Mouse (Mus musculus) heart, embryonic 15.5 days (tissue): ENCODE measurements at regions not wholly inside any gene's neighbourhood (a gene's known extent, or its start where the extent isn't known, plus 50 kb on each side); places are given as distances from the start of the nearest gene placed in this dataset.

Source experiments
- ATAC-seq: fragments of 200-750 bp; cut with Nextera tagmentation; replicated peaks from 2 replicates; pipeline ENCODE4 v1.8.0; 2017; ENCODE audit warnings: low read depth, moderate TSS enrichment; ENCODE audit not compliant: insufficient number of reproducible peaks, insufficient read depth, low FRiP score
- H3K27ac ChIP-seq: fragments of 300-500 bp; sonication (generic); 2 replicates; pipeline ENCODE4 v1.5.1; 2015; ENCODE audit warnings: mild to moderate bottlenecking, inconsistent platforms
- H3K27me3 ChIP-seq: fragments of 300-500 bp; sonication (generic); 2 replicates; pipeline ENCODE4 v1.6.1; 2015; ENCODE audit warnings: inconsistent platforms
- H3K36me3 ChIP-seq: fragments of 300-500 bp; sonication (generic); 2 replicates; pipeline ENCODE4 v1.6.1; 2015; ENCODE audit warnings: mild to moderate bottlenecking, inconsistent platforms
- H3K4me1 ChIP-seq: fragments of 300-500 bp; sonication (generic); replicated peaks from 2 replicates; pipeline ENCODE4 v1.6.1; 2015; ENCODE audit warnings: inconsistent platforms
- H3K4me2 ChIP-seq: fragments of 300-500 bp; sonication (generic); 2 replicates; pipeline ENCODE4 v1.6.1; 2015; ENCODE audit warnings: inconsistent platforms, mild to moderate bottlenecking, moderate library complexity
- H3K4me3 ChIP-seq: fragments of 300-500 bp; sonication (generic); 2 replicates; pipeline ENCODE4 v1.5.1; 2015; ENCODE audit warnings: mild to moderate bottlenecking, inconsistent platforms
- H3K9ac ChIP-seq: fragments of 300-500 bp; sonication (generic); 2 replicates; pipeline ENCODE4 v1.6.1; 2015; ENCODE audit warnings: mild to moderate bottlenecking, inconsistent platforms
- H3K9me3 ChIP-seq: fragments of 300-500 bp; sonication (generic); replicated peaks from 2 replicates; pipeline ENCODE4 v1.6.1; 2016; ENCODE audit warnings: inconsistent platforms
- WGBS: fragments of 180-500 bp; shearing (Covaris S2); methylation state at CpG from one replicate; pipeline ENCODE4 v1.1.7; 2015; ENCODE audit warnings: mixed read lengths; 5-methylcytosine and 5-hydroxymethylcytosine counted together

DNA sequence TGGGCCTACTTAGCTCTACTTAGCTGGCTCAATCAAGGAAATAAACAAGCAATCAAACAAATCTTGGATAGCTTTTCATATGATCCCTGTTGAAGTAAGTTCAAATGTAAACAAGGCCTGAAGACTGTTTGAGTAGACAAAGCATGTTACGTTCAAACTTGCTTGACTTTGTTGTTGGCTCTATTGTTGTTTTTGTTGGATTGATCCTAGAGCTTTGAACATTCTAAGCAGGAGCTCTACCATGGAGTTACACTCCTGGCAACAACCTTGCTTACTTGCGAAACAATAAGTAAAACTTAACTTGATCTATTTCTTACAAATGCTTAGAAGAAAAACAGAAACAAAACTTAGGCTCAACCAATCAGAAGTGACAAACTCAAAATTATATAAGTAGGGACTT is 247.7 kb upstream of the Adamts9 start:
- WGBS = 84% methylated on average over 2 of the region's 2 CpGs
- no peaks in the 10 kb centered on the region for H3K36me3 ChIP-seq
- ATAC-seq = no peak
- no peaks in the 10 kb centered on the region for H3K9me3 ChIP-seq
- H3K4me1 ChIP-seq = no peaks in the 10 kb centered on the region
- H3K27ac ChIP-seq = no peak overlapping the region
- no peak overlapping the region for H3K4me3 ChIP-seq
- H3K9ac ChIP-seq = no peak overlapping the region
- no peaks in the 10 kb centered on the region for H3K27me3 ChIP-seq
- no peak overlapping the region for H3K4me2 ChIP-seq

DNA sequence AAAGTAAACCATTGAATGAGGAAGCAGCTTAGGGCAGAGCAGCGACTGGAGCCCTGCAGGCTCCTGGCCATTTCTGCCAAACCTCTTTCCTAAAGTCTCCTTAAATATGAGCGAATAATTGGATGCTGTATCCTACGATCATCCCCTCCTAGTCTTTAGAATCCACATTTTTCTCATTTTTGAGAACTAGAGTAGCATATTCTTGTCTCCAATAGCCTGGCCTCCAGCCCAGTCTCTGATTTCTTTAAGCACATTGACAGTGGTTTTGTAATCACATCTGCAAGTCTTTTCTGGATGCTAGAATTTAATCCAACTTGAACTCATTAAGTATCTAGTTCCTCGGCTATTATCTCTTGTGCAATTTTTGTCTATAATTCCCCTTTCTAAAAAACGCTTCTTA is 225.2 kb upstream of the Adamts9 start:
- WGBS = 61% methylated on average over 5 of the region's 5 CpGs
- H3K36me3 ChIP-seq = no peaks in the 10 kb centered on the region
- H3K9me3 ChIP-seq = no peaks in the 10 kb centered on the region
- no peak overlapping the region for H3K27ac ChIP-seq
- ATAC-seq = no peak
- no peak overlapping the region for H3K4me2 ChIP-seq
- H3K4me1 ChIP-seq = peaks cover 44% of the 10 kb centered on the region
- H3K27me3 ChIP-seq = no peaks in the 10 kb centered on the region
- no peak overlapping the region for H3K9ac ChIP-seq
- no peak overlapping the region for H3K4me3 ChIP-seq

DNA sequence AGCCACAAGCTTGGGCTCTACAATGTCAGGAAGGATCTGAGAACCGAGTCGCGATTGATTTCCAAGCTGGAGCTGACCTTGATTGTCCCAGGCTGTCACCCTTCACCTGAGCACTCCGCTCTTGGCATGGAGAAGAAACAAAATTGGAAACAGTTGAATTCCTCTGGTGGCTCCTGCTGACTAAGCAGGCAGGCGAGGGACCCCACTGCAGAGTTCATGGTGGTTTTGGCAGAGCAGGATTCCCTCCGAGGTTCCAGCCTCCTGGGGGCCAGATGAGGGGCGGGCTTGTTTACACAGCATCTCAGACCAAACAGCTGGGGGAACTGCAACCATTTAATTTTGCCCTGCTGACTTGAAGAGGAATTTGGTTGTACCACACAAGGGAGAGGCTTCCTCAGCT is 224.0 kb upstream of the Adamts9 start:
- H3K27ac ChIP-seq = peak overlapping the region; percentile 38; the same call in 1 of the 2 replicates
- H3K4me2 ChIP-seq = peak overlapping the region; percentile 1; the same call in 1 of the 2 replicates
- H3K36me3 ChIP-seq = no peaks in the 10 kb centered on the region
- ATAC-seq = no peak
- peaks cover 36% of the 10 kb centered on the region for H3K4me1 ChIP-seq
- no peaks in the 10 kb centered on the region for H3K9me3 ChIP-seq
- no peaks in the 10 kb centered on the region for H3K27me3 ChIP-seq
- H3K4me3 ChIP-seq = no peak overlapping the region
- 29% methylated on average over 7 of the region's 7 CpGs for WGBS
- no peak overlapping the region for H3K9ac ChIP-seq

DNA sequence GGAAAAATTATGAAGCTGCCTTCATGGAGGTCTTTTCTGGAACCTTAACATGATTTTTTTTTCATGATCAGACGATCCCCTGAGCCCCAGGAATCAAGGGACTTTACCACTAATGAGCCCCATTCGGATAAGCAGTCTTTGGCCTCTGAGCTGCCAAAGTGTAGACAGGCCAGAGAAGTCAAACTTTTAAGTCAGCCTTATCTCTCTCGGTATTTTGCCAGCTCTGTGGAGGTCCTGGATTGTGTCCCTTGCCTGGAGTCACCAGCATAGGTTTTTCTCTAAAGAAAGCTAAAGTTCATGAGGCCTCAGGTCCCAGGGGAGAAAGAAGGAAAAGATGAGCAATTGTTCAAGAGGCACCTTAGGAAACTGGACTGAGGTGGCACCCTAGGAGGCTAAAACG is 222.7 kb upstream of the Adamts9 start:
- Histone ChIP-seq H3K27me3 (no peaks in the 10 kb centered on the region), H3K36me3 (no peaks in the 10 kb centered on the region), H3K4me2 (peak overlapping the region; percentile 16; the same call in 1 of the 2 replicates), H3K9me3 (no peaks in the 10 kb centered on the region), H3K9ac (no peak overlapping the region), H3K4me3 (no peak overlapping the region), H3K27ac (peak overlapping the region; percentile 53), H3K4me1 (peaks cover 24% of the 10 kb centered on the region)
- 24% methylated on average over 4 of the region's 4 CpGs for WGBS
- 0 out of 2 replicates have a peak, but pooled peaks have one; percentile 14 for ATAC-seq

DNA sequence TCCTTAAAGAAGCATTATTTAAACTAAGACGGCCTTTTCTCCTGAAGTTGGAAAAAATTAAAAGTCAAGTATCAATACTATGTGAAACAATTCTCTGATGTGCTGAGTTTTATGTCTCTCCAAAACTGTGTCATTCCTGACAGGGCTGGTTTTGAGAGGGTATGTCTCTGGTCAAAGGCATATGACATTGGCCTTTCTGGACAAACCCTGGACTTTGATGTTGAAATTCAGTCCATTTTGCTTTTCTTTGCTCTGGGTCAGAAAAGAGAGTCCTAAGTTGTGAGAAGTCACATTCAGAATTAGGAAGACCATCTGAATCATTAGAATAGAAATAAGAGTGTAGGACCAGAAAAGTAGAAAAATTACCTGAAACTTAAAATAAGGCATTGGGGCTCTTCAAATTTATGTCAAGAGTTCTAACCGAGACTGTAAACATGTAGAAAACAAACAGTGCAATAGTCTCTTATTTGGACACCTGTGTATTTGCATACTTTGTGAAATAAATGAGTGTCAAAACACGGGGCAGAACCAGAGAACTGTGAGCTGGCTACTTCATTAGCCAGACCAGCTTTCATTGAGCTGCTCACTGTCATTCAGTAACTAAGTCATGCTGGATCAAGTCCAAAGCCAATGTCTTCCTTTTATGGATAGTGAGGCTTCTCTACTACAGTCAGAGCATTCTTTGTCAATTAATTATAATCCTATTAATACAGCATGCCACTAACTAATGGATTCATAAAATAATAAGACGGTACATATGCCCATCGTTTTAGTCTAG is 209.3 kb upstream of the Adamts9 start:
- no peaks in the 10 kb centered on the region for H3K36me3 ChIP-seq
- H3K27ac ChIP-seq = no peak overlapping the region
- H3K9me3 ChIP-seq = no peaks in the 10 kb centered on the region
- ATAC-seq = no peak
- H3K27me3 ChIP-seq = no peaks in the 10 kb centered on the region
- H3K4me1 ChIP-seq = peaks cover 4% of the 10 kb centered on the region; the same call in 1 of the 2 replicates
- H3K9ac ChIP-seq = no peak overlapping the region
- no peak overlapping the region for H3K4me2 ChIP-seq
- no peak overlapping the region for H3K4me3 ChIP-seq
- 86% methylated on average over 5 of the region's 5 CpGs for WGBS

DNA sequence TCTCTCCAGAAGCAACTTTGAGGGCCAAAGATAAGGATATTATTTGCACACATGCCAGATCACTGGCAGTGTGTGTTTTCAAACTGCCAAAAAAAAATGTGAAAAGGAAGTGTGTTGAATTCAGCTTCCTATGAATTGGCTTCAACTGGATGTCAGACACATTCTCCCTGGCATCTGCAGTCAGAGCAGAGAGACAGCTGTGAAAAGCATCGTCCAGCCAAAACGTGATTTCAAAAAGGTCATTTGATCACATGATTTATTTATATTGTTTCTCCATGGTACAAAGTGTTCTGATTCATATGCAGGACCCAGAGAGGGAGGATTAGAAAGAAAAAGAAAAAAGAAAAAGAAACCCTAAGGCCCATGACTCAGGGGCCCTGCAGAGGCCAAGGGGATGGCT is 207.2 kb upstream of the Adamts9 start:
- Histone ChIP-seq H3K27ac (no peak overlapping the region), H3K27me3 (no peaks in the 10 kb centered on the region), H3K4me1 (peaks cover 4% of the 10 kb centered on the region; the same call in 1 of the 2 replicates), H3K4me2 (no peak overlapping the region), H3K4me3 (no peak overlapping the region), H3K9ac (no peak overlapping the region), H3K36me3 (no peaks in the 10 kb centered on the region), H3K9me3 (no peaks in the 10 kb centered on the region)
- 40% methylated on average over 2 of the region's 2 CpGs for WGBS
- ATAC-seq = no peak

DNA sequence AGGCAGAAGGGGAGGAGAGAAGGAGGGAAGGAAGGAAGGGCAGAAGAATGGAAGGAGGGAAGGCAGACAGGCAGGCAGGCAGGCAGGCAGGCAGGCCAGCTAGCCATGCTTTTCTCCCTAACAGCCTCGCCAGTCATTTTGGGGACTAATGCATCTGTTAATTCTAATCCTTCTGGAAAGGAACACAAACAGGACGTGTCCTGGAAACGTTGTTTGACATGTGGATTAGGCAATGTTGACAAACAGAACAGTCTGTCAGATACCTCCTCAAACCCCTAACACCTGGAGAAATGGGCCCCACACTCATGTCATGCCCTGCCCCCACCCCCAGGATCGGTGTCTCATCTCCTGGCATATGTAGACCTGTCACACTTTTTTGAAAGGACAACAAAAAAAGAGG is 206.7 kb upstream of the Adamts9 start:
- Histone ChIP-seq H3K9me3 (no peaks in the 10 kb centered on the region), H3K27me3 (no peaks in the 10 kb centered on the region), H3K4me3 (no peak overlapping the region), H3K4me1 (peaks cover 4% of the 10 kb centered on the region; the same call in 1 of the 2 replicates), H3K9ac (no peak overlapping the region), H3K4me2 (no peak overlapping the region), H3K36me3 (no peaks in the 10 kb centered on the region), H3K27ac (no peak overlapping the region)
- 42% methylated on average over 4 of the region's 4 CpGs for WGBS
- no peak for ATAC-seq

DNA sequence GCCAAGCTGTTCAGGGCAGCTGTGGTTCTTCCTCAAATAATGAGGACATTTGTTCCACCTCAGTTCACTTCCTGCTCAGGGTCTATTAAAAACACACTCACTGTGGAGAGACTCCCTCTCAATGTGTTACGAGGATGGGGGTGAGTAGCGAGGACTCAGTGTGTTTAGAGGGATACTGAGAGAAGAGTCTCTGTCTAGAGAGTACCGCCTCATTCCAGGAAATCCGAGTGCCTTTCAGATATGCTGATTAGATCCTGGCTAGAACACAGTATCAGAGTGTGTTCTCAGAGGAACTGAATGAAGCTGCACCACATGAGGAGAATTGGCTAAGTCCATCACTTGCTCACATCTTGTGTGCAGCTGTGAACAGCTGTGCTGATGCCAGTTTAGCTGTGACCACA is 197.0 kb upstream of the Adamts9 start:
- H3K36me3 ChIP-seq = no peaks in the 10 kb centered on the region
- no peak overlapping the region for H3K4me3 ChIP-seq
- no peak for ATAC-seq
- H3K27me3 ChIP-seq = no peaks in the 10 kb centered on the region
- no peak overlapping the region for H3K9ac ChIP-seq
- WGBS = 32% methylated on average over 4 of the region's 4 CpGs
- H3K4me1 ChIP-seq = no peaks in the 10 kb centered on the region
- H3K4me2 ChIP-seq = no peak overlapping the region
- no peak overlapping the region for H3K27ac ChIP-seq
- H3K9me3 ChIP-seq = no peaks in the 10 kb centered on the region

DNA sequence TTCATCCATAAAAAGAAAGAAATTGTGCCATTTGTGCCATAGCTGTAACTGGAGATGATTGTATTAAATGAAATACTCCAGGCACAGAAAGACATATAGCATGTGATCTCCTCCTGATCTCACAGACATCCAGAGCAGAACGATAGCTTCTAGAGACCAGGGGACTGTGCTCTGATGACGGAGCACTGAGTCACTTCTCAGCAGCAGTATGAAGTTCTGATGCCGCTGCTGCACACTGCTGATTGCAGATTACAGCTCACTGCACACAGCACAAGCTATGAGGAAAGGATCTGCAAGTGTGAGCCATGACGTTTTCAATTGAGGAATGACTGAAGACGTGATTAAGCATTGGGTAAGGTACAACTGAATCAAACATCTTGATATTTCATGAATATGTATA is 190.6 kb upstream of the Adamts9 start:
- Histone ChIP-seq H3K4me2 (no peak overlapping the region), H3K9ac (no peak overlapping the region), H3K36me3 (no peaks in the 10 kb centered on the region), H3K4me3 (no peak overlapping the region), H3K4me1 (no peaks in the 10 kb centered on the region), H3K27ac (no peak overlapping the region), H3K27me3 (no peaks in the 10 kb centered on the region), H3K9me3 (no peaks in the 10 kb centered on the region)
- no peak for ATAC-seq
- WGBS = 55% methylated on average over 5 of the region's 5 CpGs

DNA sequence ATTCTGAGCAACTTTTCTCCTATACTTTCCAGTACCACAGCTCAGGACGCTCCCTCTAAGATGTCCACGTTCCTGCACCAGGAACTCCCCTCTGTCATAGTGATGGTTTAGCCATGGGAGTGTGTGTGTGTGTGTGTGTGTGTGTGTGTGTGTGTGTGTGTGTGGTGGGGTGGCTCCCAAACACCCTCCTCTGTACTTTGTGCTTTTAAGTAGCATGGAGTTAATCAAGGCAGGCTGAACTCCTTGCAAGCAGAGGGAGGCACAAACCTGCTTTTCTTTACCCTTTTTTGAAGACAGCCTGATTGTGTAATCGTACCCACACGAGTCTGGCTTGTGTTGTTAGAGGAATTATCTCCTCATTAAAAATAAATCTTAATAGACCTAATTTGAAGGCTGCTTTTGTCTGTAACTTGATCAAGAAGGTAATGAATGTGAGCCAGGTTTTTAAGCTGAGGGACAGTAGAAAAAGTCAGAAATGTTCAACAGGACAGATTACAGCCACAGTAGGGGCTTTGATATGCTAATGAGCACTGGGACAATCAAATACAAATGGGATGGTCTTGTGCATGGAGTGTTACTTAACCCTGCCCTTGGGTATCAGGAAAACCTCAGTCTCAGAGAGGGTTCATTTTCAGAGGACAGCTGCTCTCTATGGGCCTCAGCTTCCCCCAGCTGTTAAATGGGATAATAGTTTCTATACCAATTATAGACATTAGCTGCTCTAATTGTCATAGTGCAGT is 187.8 kb upstream of the Adamts9 start:
- no peaks in the 10 kb centered on the region for H3K27me3 ChIP-seq
- 50% methylated on average over 4 of the region's 4 CpGs for WGBS
- no peak overlapping the region for H3K9ac ChIP-seq
- H3K4me2 ChIP-seq = no peak overlapping the region
- H3K4me3 ChIP-seq = no peak overlapping the region
- no peaks in the 10 kb centered on the region for H3K36me3 ChIP-seq
- no peaks in the 10 kb centered on the region for H3K9me3 ChIP-seq
- H3K4me1 ChIP-seq = no peaks in the 10 kb centered on the region
- no peak for ATAC-seq
- H3K27ac ChIP-seq = no peak overlapping the region

DNA sequence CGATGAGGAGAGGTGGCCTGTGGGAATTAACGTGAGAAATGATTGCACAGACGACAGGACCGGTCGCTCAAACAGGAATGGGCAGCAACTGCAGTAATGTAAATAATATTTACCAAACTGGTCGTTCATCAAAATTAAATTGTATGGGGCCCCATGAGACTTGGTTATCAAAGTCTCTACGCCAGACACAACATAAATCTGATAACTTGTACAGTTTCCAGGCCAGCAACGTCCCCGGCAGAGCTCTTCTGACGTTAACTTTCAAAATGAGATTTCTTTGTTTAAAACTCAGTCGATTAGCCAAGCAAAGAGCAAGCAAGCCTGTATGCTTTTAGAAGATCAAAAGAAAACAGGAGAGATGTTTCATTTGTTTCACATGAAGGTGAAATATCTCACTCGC is 176.2 kb upstream of the Adamts9 start:
- Histone ChIP-seq H3K4me3 (no peak overlapping the region), H3K9ac (no peak overlapping the region), H3K4me2 (no peak overlapping the region), H3K27me3 (no peaks in the 10 kb centered on the region), H3K27ac (no peak overlapping the region), H3K36me3 (no peaks in the 10 kb centered on the region), H3K9me3 (no peaks in the 10 kb centered on the region), H3K4me1 (no peaks in the 10 kb centered on the region)
- WGBS = 58% methylated on average over 12 of the region's 12 CpGs
- ATAC-seq = no peak

DNA sequence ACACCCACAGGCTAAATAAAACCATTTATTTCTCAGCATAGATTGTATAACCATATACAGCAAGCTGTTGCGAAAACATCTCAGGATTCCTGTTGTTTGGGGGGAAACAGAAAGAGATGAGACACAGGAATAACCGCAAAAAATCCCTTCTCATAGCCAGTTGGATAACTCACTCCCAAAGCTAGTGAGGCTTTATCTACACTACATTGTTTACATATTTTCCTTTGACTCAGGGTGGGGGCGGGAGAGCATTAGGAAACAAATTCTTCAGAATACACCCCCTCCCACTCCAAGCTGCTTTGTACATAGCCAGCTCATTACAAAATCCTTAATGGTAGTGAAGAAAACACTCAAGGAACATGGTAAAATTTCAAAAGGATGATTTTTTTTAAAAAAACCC is 170.1 kb upstream of the Adamts9 start:
- no peak for ATAC-seq
- Histone ChIP-seq H3K4me1 (peaks cover 6% of the 10 kb centered on the region), H3K9me3 (no peaks in the 10 kb centered on the region), H3K27me3 (no peaks in the 10 kb centered on the region), H3K36me3 (no peaks in the 10 kb centered on the region), H3K4me2 (no peak overlapping the region), H3K9ac (no peak overlapping the region), H3K4me3 (no peak overlapping the region), H3K27ac (no peak overlapping the region)
- WGBS = 57% methylated on average over 3 of the region's 3 CpGs
